Mouse (Mus musculus): ENCODE measurements around the gene Mrgprb4.

Mrgprb4 gene

DNA sequence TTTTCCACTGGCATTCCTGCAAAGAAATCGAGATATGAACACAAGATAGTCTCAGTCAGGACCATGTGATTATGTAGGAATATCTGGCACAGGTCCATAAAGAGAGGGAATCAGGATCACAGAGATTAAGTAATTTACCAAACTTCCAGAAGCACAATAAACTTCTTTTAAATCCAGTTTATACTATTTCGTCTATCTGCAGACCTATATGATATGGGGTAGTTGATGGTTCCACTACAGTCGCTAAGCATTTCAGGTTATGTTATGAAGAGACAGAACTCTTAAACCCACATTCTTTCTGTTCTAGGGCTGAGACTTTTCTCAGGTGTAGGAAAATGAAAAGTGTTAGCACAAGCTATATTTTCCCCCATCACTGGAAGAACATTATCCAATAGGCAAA is at the start of gene Mrgprb4:
TSS of gene Mrgprb4 (minus strand) at position 101 of the 400 bp plus-strand sequence.
- no peak for DNase-seq (ENCODE audit: low read depth)

- no peak for DNase-seq (ENCODE audit: low read depth)
These were observed 27.0 kb upstream of the Mrgprb4 start for GRCm38 (mm10) chr7:48226114-48226513.

GRCm38 (mm10) chr7:48225065-48225464 is 26.0 kb upstream of the Mrgprb4 start:
- DNase-seq (ENCODE audit: low read depth), result no peak

DNA sequence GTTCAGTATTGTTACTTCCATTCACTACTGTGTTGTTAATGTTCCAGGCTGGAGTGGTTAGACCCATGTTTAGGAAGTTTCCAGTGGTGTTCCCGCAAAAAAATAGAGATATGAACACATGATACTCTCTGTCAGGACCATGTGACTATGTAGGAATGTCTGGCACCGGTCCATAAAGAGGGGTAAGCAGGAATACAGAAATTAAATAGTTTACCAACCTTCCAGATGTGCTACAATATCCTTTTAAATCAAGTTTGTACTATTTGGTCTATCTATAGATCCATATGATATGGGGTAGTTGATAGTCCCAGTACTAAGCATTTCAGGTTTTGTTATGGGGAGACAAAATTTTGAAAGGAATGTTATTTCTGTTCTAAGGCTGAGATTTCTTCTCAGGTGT is 30.2 kb downstream of the Mrgprb4 start, which contains the start of gene Mrgprb5:
TSS of gene Mrgprb5 (minus strand) at position 101 of the 400 bp plus-strand sequence.
- no peak for DNase-seq (ENCODE audit: low read depth)

- no peak for DNase-seq (ENCODE audit: low read depth)
These were observed 31.6 kb downstream of the Mrgprb4 start for GRCm38 (mm10) chr7:48167471-48167870.
